Mouse (Mus musculus): ENCODE measurements at regions not wholly inside any gene's neighbourhood (a gene's known extent, or its start where the extent isn't known, plus 50 kb on each side); places are given as distances from the start of the nearest gene placed in this dataset.
"Not testable (repeated sequence)": the region's sequence is repeated elsewhere in the genome, so short reads cannot be mapped to it uniquely, and the experiment has no call there.

DNA sequence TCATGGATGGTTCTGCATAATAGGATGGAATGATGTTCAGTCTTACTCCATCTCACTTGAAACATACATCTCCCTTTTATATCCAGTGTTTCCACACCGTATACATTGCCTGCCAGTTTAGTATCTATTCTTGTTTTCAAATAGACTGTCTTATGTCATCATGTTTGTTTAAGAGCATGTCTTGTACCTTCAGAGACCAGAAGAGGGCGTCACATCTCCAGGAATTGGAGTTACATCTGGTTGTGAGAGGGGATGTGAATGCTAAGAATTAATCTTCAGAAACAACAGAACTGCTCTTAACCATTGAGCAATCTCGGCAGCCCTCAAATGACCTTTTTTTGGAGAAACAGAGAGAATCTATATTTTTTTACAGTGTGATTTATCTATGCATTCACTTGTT is 216.3 kb upstream of the Klf3 start:
- no peaks in the 10 kb centered on the region for H3K4me1 ChIP-seq (replicated peaks; ENCODE audit: control insufficient read depth, insufficient read depth, low read length)
- H3K27ac ChIP-seq (ENCODE audit: control insufficient read depth, insufficient read depth, low read length) = no peak overlapping the region
- no peak for TF ChIP-seq CTCF (IDR thresholded peaks at IDR 0.05; ENCODE audit: borderline replicate concordance, control insufficient read depth, extremely low read depth, insufficient read depth, low read length, poor library complexity)
- H3K27me3 ChIP-seq (ENCODE audit: control insufficient read depth, insufficient read depth, low read length) = no peaks in the 10 kb centered on the region
- WGBS = 95% methylated on average over 3 of the region's 3 CpGs
- no peaks in the 10 kb centered on the region for H3K36me3 ChIP-seq (ENCODE audit: control insufficient read depth, insufficient read depth, low read length)
- DNase-seq = no peak
- H3K4me3 ChIP-seq (ENCODE audit: control insufficient read depth, insufficient read depth, low read length) = no peak overlapping the region

DNA sequence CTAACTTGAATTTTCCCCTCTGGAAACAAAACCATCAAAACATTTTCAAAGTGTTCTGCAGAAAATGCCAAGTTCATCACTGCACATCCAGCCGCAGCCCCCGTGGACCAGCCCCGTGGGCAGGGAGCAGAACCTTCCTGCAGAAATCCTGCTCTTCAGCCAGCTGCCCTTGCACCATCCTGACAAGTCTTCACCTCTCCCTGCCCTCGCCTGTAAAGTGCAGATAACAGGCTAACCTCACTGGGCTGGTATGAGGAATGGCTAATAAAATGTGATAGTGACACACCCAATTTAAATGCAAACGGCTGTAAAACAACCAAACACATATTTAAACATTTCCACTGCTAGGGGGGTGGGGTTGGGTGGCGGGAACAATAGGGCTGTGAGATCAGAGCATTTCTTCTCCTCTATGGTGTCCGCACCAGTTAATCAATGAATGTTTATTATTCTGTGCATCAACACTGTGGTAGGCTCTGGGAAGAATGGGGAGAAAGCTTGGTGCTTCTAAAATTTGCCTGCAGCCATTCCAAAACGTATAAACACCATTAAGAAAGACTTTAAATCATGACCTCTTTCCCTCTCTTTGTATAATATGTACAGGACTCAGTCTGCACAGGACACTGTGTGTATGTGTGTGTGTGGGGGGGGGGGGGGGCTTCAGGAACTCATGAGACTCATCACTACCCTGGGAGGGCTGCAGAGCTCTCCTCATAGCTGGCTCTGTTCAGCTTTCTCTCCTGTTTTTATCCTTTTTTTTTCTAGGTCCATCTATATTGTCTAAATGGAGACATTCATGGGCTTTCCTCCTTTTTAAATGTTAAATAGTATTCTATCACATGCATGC is 215.1 kb upstream of the Klf3 start:
- 89% methylated on average over 8 of the region's 8 CpGs for WGBS
- no peaks in the 10 kb centered on the region for H3K27me3 ChIP-seq (ENCODE audit: control insufficient read depth, insufficient read depth, low read length)
- H3K4me1 ChIP-seq (replicated peaks; ENCODE audit: control insufficient read depth, insufficient read depth, low read length) = peaks cover 2% of the 10 kb centered on the region; the same call in 1 of the 2 replicates
- TF ChIP-seq POLR2A (IDR thresholded peaks at IDR 0.05; ENCODE audit: control insufficient read depth, extremely low read depth, insufficient read depth, low read length, poor library complexity) = no peak
- no peak for TF ChIP-seq CTCF (IDR thresholded peaks at IDR 0.05; ENCODE audit: borderline replicate concordance, control insufficient read depth, extremely low read depth, insufficient read depth, low read length, poor library complexity)
- H3K36me3 ChIP-seq (ENCODE audit: control insufficient read depth, insufficient read depth, low read length) = no peaks in the 10 kb centered on the region
- DNase-seq = no peak
- no peak overlapping the region for H3K27ac ChIP-seq (ENCODE audit: control insufficient read depth, insufficient read depth, low read length)
- no peak overlapping the region for H3K4me3 ChIP-seq (ENCODE audit: control insufficient read depth, insufficient read depth, low read length)

DNA sequence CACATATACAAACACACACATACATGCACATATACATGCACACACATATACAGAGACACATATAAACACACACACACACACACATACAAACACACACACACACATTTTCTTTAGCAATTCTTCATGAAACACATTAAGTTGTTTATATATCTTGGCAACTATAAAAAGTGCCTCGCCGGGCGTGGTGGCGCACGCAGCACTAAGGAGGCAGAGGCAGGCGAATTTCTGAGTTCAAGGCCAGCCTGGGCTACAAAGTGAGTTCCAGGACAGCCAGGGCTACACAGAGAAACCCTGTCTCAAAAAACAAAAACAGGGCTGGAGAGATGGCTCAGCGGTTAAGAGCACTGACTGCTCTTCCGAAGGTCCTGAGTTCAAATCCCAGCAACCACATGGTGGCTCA is 214.4 kb upstream of the Klf3 start:
- H3K4me1 ChIP-seq (replicated peaks; ENCODE audit: control insufficient read depth, insufficient read depth, low read length); H3K27ac ChIP-seq (ENCODE audit: control insufficient read depth, insufficient read depth, low read length); H3K4me3 ChIP-seq (ENCODE audit: control insufficient read depth, insufficient read depth, low read length); H3K27me3 ChIP-seq (ENCODE audit: control insufficient read depth, insufficient read depth, low read length); DNase-seq; H3K36me3 ChIP-seq (ENCODE audit: control insufficient read depth, insufficient read depth, low read length): not testable (repeated sequence)
- WGBS = 98% methylated on average over 8 of the region's 8 CpGs

DNA sequence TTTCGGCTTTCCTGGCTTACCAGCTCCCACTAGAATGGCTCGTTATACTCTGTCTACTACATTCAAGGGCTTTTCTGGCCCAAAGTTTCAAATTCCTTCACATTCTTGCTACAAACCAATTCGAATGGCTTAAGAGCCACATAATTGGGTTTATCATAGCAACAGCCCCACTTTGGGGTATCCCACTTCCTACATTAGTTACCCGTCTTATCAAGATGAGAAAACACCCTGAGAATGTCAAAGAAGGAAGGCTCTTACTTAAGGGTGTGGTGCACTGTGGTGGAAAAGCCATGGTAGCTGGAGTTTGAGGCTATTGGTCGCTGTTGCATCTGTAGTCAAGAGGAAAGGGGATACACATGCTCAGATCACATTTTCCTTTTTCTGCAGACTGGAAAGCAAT is 213.2 kb upstream of the Klf3 start:
- 71% methylated on average over 5 of the region's 5 CpGs for WGBS
- Histone ChIP-seq H3K36me3 (ENCODE audit: control insufficient read depth, insufficient read depth, low read length) (no peaks in the 10 kb centered on the region), H3K27ac (ENCODE audit: control insufficient read depth, insufficient read depth, low read length) (no peak overlapping the region), H3K4me3 (ENCODE audit: control insufficient read depth, insufficient read depth, low read length) (no peak overlapping the region), H3K27me3 (ENCODE audit: control insufficient read depth, insufficient read depth, low read length) (no peaks in the 10 kb centered on the region), H3K4me1 (replicated peaks; ENCODE audit: control insufficient read depth, insufficient read depth, low read length) (peaks cover 9% of the 10 kb centered on the region)
- TF ChIP-seq CTCF (IDR thresholded peaks at IDR 0.05; ENCODE audit: borderline replicate concordance, control insufficient read depth, extremely low read depth, insufficient read depth, low read length, poor library complexity) (no peak), POLR2A (IDR thresholded peaks at IDR 0.05; ENCODE audit: control insufficient read depth, extremely low read depth, insufficient read depth, low read length, poor library complexity) (no peak)
- DNase-seq = no peak

DNA sequence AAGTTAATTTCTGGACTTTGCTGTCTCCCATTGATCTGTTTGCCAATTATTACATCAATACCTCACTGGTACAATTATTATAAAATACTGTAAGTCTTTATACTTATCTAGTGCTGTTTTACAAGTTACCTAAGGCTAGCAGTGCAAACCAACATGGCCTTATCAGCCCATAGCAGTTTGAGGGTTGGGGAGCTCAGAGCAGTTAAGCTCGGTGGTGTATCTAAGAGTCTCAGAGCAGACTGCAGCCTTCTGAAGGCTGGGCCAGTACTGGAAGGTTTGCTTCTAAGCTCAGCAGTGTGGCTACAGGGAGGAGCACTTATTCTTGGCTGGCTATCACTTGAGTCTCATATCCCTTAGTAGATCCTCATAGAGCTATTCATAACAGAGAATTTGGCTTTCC is 212.4 kb upstream of the Klf3 start:
- 95% methylated on average over 1 of the region's 1 CpGs for WGBS

DNA sequence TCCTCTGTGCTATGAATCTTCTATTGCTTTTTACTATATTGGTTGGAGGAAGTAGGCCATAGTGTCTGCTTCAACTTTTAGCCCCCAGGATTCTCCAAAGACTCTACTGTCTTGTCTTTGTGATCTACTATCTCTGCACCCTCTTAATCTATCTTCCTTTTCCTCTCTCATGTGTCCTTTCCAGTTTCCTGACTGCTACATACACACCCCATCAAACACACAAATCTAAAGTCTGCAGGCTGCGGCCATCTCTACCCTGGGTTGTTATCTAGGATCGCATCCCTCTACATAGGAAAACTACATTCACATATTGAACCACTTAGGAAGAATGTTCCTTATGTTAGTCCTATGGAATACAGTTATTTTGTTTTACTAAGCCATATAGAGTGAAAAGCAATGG is 211.4 kb upstream of the Klf3 start:
- H3K27ac ChIP-seq (ENCODE audit: control insufficient read depth, insufficient read depth, low read length) = no peak overlapping the region
- no peak for DNase-seq
- no peaks in the 10 kb centered on the region for H3K27me3 ChIP-seq (ENCODE audit: control insufficient read depth, insufficient read depth, low read length)
- H3K36me3 ChIP-seq (ENCODE audit: control insufficient read depth, insufficient read depth, low read length) = no peaks in the 10 kb centered on the region
- 97% methylated on average over 2 of the region's 2 CpGs for WGBS
- no peak overlapping the region for H3K4me3 ChIP-seq (ENCODE audit: control insufficient read depth, insufficient read depth, low read length)
- TF ChIP-seq POLR2A (IDR thresholded peaks at IDR 0.05; ENCODE audit: control insufficient read depth, extremely low read depth, insufficient read depth, low read length, poor library complexity) (no peak), CTCF (IDR thresholded peaks at IDR 0.05; ENCODE audit: borderline replicate concordance, control insufficient read depth, extremely low read depth, insufficient read depth, low read length, poor library complexity) (no peak)
- peaks cover 21% of the 10 kb centered on the region for H3K4me1 ChIP-seq (replicated peaks; ENCODE audit: control insufficient read depth, insufficient read depth, low read length)

More for the DNA sequence above, 212.4 kb upstream of the Klf3 start:
- H3K36me3 ChIP-seq (ENCODE audit: control insufficient read depth, insufficient read depth, low read length) = no peaks in the 10 kb centered on the region
- H3K4me1 ChIP-seq (replicated peaks; ENCODE audit: control insufficient read depth, insufficient read depth, low read length) = peaks cover 15% of the 10 kb centered on the region
- no peak overlapping the region for H3K4me3 ChIP-seq (ENCODE audit: control insufficient read depth, insufficient read depth, low read length)
- TF ChIP-seq CTCF (IDR thresholded peaks at IDR 0.05; ENCODE audit: borderline replicate concordance, control insufficient read depth, extremely low read depth, insufficient read depth, low read length, poor library complexity) (no peak), POLR2A (IDR thresholded peaks at IDR 0.05; ENCODE audit: control insufficient read depth, extremely low read depth, insufficient read depth, low read length, poor library complexity) (no peak)
- H3K27ac ChIP-seq (ENCODE audit: control insufficient read depth, insufficient read depth, low read length) = no peak overlapping the region
- no peak for DNase-seq
- no peaks in the 10 kb centered on the region for H3K27me3 ChIP-seq (ENCODE audit: control insufficient read depth, insufficient read depth, low read length)

DNA sequence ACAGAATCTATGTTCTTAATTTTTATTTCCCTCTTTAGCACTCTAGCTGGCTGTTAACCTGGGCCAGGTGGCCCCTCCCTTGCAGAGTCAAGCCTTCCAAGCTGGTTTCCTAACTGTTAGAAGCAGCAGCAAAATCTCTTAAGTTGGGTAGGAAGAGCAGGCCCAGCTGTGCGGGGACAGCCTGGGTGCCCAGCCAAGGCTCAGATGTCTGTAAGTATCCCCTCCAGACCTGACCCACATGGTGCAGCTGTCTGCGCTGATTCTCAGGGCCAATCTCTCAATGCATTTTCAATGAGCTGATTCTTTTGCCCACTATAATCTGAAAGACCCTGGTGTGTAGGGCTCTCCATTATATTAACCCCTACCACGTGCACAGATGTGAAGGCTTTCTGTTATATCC is 208.0 kb upstream of the Klf3 start:
- no peak overlapping the region for H3K4me3 ChIP-seq (ENCODE audit: control insufficient read depth, insufficient read depth, low read length)
- no peak for TF ChIP-seq POLR2A (IDR thresholded peaks at IDR 0.05; ENCODE audit: control insufficient read depth, extremely low read depth, insufficient read depth, low read length, poor library complexity)
- TF ChIP-seq CTCF (IDR thresholded peaks at IDR 0.05; ENCODE audit: borderline replicate concordance, control insufficient read depth, extremely low read depth, insufficient read depth, low read length, poor library complexity) = no peak
- peaks cover 27% of the 10 kb centered on the region for H3K4me1 ChIP-seq (replicated peaks; ENCODE audit: control insufficient read depth, insufficient read depth, low read length)
- no peak for DNase-seq
- H3K27ac ChIP-seq (ENCODE audit: control insufficient read depth, insufficient read depth, low read length) = no peak overlapping the region
- H3K27me3 ChIP-seq (ENCODE audit: control insufficient read depth, insufficient read depth, low read length) = no peaks in the 10 kb centered on the region
- WGBS = 75% methylated on average over 3 of the region's 3 CpGs
- H3K36me3 ChIP-seq (ENCODE audit: control insufficient read depth, insufficient read depth, low read length) = no peaks in the 10 kb centered on the region

All from thymus, adult 2 months (tissue).